Mouse (Mus musculus): Measurements from ENCODE around the gene Arl5a.

Arl5a gene

GRCm38 (mm10) chr2:52369622-52370021 is 55.1 kb downstream of the Arl5a start:
- intact Hi-C loops (cut with DNase I), result no loop called here

- intact Hi-C loops (cut with DNase I), result no loop called here
Measured at GRCm38 (mm10) chr2:52367665-52368064, 57.0 kb downstream of the Arl5a start.

GRCm38 (mm10) chr2:52367248-52367647 is 57.5 kb downstream of the Arl5a start:
- intact Hi-C loops (cut with DNase I), result no loop called here

- intact Hi-C loops (cut with DNase I), result no loop called here
Measured at GRCm38 (mm10) chr2:52361086-52361485, 63.6 kb downstream of the Arl5a start.

- intact Hi-C loops (cut with DNase I), result no loop called here
Measured at GRCm38 (mm10) chr2:52359722-52360121, 65.0 kb downstream of the Arl5a start.

GRCm38 (mm10) chr2:52358156-52358555 is 66.5 kb downstream of the Arl5a start:
- intact Hi-C loops (cut with DNase I), result no loop called here

GRCm38 (mm10) chr2:52351029-52351428 is 73.7 kb downstream of the Arl5a start:
- intact Hi-C loops (cut with DNase I), result no loop called here
